Mouse (Mus musculus) intestine, postnatal 0 days (tissue): ENCODE measurements at regions not wholly inside any gene's neighbourhood (a gene's known extent, or its start where the extent isn't known, plus 50 kb on each side); places are given as distances from the start of the nearest gene placed in this dataset.

Source experiments
- ATAC-seq: fragments of 200-750 bp; cut with Nextera tagmentation; 2 replicates; pipeline ENCODE4 v1.8.0; 2017; ENCODE audit warnings: mild to moderate bottlenecking, moderate TSS enrichment, moderate library complexity
- H3K27ac ChIP-seq: fragments of 300-500 bp; sonication (generic); 2 replicates; pipeline ENCODE4 v1.5.1; 2014; ENCODE audit warnings: mild to moderate bottlenecking, low read depth, low read length, moderate library complexity
- H3K27me3 ChIP-seq: fragments of 300-500 bp; sonication (generic); replicated peaks from 2 replicates; pipeline ENCODE4 v1.6.1; 2014; ENCODE audit warnings: low read length, mixed read lengths; ENCODE audit not compliant: control insufficient read depth, insufficient read depth
- H3K36me3 ChIP-seq: fragments of 300-500 bp; sonication (generic); 2 replicates; pipeline ENCODE4 v1.6.1; 2014; ENCODE audit warnings: mild to moderate bottlenecking, moderate library complexity; ENCODE audit not compliant: control insufficient read depth, insufficient read depth
- H3K4me1 ChIP-seq: fragments of 300-500 bp; sonication (generic); replicated peaks from 2 replicates; pipeline ENCODE4 v1.6.1; 2014; ENCODE audit warnings: antibody characterized with exemption, low read length, mixed read lengths; ENCODE audit not compliant: control insufficient read depth, insufficient read depth
- H3K4me2 ChIP-seq: fragments of 300-500 bp; sonication (generic); replicated peaks from 2 replicates; pipeline ENCODE4 v1.6.1; 2014; ENCODE audit warnings: low read depth, mild to moderate bottlenecking, moderate library complexity
- H3K4me3 ChIP-seq: fragments of 300-500 bp; sonication (generic); 2 replicates; pipeline ENCODE4 v1.5.1; 2014; ENCODE audit warnings: low read depth, low read length
- H3K9ac ChIP-seq: fragments of 300-500 bp; sonication (generic); 2 replicates; pipeline ENCODE4 v1.6.1; 2014; ENCODE audit warnings: mild to moderate bottlenecking, low read depth, low read length
- H3K9me3 ChIP-seq: fragments of 300-500 bp; sonication (generic); 2 replicates; pipeline ENCODE4 v1.6.1; 2016; ENCODE audit warnings: mixed run types; ENCODE audit not compliant: control insufficient read depth
- CTCF ChIP-seq: sonication (generic); IDR thresholded peaks from 2 replicates; pipeline ENCODE4 v1.5.1; 2016; ENCODE audit warnings: low read depth, mild to moderate bottlenecking, control low read depth, antibody characterized with exemption, moderate library complexity
- WGBS: fragments of 180-500 bp; shearing (Covaris S2); extraction: QIAGEN DNeasy Blood & Tissue Kit; methylation state at CpG from one replicate; pipeline ENCODE4 v1.1.7; 2014; 5-methylcytosine and 5-hydroxymethylcytosine counted together

DNA sequence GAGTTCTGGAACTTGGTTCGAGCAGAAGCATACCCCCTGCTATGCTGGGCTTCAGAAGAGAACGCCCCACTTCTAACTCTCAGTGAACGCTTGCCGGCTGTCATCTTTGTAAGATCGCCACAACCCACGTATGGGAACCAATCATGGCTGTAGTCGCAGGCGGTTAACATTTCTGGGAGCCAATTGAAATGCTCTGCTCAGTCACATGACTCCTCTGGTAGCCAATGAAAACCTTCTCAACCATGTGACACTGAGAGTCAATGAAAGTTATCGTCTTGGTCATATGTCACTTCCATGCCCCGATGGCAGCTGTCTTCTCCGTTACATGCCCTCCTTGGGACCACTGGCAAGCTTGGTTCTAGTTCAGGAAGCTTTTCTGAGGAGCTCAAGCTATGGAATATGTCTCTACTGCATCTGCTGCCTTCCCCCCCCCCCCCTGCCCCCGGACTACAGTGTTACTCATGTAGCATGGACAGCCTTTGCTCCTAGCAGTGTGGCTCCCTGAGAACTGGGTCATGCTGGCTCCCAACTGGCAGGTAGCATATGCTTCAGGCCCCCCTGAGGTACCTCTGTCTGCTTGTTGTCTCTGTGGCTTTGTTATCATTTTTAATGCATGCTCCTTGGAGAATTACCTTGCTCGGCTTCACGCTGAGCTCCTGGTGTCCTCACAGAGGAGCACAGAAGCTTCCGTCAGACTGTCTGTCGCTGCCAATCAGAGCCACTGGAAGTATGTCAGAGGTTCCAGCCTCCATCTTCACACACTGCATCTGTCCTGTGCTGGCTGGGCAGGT, 122.3 kb upstream of the Ajap1 start:
- no peaks in the 10 kb centered on the region for H3K36me3 ChIP-seq
- WGBS, result 91% methylated on average over 16 of the region's 16 CpGs
- no peak for ATAC-seq
- no peaks in the 10 kb centered on the region for H3K4me1 ChIP-seq
- H3K9me3 ChIP-seq, result no peaks in the 10 kb centered on the region
- no peak for TF ChIP-seq CTCF
- no peak overlapping the region for H3K27ac ChIP-seq
- H3K9ac ChIP-seq, result no peak overlapping the region
- H3K4me3 ChIP-seq, result no peak overlapping the region
- no peaks in the 10 kb centered on the region for H3K27me3 ChIP-seq
- no peak overlapping the region for H3K4me2 ChIP-seq

DNA sequence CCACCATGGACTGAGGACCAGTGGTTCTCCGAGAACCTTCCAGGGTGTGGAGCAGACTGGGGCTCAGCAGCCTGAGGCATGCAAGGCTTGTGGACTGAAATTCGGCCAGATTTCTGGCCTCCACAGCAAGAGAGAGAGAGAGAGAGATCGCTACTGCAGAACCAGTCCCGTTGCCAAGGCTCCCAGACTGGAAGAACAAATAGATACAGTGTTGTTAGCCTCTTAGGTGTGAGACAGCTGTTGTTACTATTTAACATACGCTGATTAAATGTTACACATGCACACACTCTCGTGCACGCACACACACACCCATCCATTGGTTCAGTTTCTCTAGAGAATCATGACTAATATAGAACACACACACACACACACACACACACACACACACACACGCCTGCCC, 133.4 kb upstream of the Ajap1 start:
- H3K9ac ChIP-seq, result no peak overlapping the region
- no peak for ATAC-seq
- no peaks in the 10 kb centered on the region for H3K27me3 ChIP-seq
- TF ChIP-seq CTCF, result no peak
- H3K36me3 ChIP-seq, result no peaks in the 10 kb centered on the region
- no peak overlapping the region for H3K4me2 ChIP-seq
- 56% methylated on average over 8 of the region's 8 CpGs for WGBS
- no peak overlapping the region for H3K4me3 ChIP-seq
- no peak overlapping the region for H3K27ac ChIP-seq
- H3K4me1 ChIP-seq, result no peaks in the 10 kb centered on the region
- no peaks in the 10 kb centered on the region for H3K9me3 ChIP-seq

DNA sequence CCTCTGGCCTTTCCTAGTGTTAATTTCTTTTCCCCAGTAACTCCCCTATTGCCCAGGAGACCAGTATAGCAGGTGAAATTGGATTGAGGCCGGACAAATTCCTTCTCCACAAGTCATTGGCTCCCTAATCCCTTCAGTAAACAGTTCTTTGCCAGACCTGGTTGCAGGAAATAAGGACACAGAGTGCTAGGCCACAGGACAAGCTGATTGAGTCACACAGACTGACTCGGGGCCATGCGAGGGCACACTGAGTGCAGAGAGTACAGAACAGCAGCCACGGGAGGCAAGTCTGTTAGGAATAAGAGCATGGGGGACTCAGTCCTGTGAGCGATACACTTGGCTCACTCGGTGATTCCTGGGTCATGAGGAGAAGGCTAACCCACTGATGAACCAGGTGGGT, 134.3 kb upstream of the Ajap1 start:
- H3K36me3 ChIP-seq, result no peaks in the 10 kb centered on the region
- no peak for TF ChIP-seq CTCF
- no peak overlapping the region for H3K9ac ChIP-seq
- no peaks in the 10 kb centered on the region for H3K27me3 ChIP-seq
- 59% methylated on average over 6 of the region's 6 CpGs for WGBS
- H3K27ac ChIP-seq, result no peak overlapping the region
- no peaks in the 10 kb centered on the region for H3K9me3 ChIP-seq
- ATAC-seq, result no peak
- no peaks in the 10 kb centered on the region for H3K4me1 ChIP-seq
- no peak overlapping the region for H3K4me2 ChIP-seq
- H3K4me3 ChIP-seq, result no peak overlapping the region

DNA sequence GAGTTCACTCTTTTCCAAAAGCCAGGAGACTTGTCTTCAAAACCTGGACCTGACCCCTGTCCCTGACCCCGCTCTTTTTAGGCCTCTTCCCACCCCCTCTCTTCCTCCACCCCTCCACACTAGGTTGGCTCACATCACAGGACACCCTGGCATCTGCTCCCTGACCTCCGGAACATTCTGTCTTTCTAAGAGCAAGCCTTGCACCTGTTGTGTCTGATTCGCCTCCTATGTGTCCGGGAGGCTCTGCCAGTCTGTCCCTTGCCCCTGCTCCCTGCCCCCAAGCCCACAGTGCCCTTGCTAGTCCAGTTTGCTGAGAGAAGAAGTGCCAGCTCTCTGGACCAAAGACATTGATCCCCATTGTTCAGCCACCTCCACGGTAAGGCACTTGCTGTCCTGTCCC, 138.3 kb upstream of the Ajap1 start:
- Histone ChIP-seq H3K9ac (no peak overlapping the region), H3K36me3 (no peaks in the 10 kb centered on the region), H3K27ac (no peak overlapping the region), H3K4me2 (no peak overlapping the region), H3K4me1 (no peaks in the 10 kb centered on the region), H3K27me3 (no peaks in the 10 kb centered on the region), H3K4me3 (no peak overlapping the region), H3K9me3 (no peaks in the 10 kb centered on the region)
- ATAC-seq, result no peak
- TF ChIP-seq CTCF, result no peak
- WGBS, result 78% methylated on average over 5 of the region's 5 CpGs

DNA sequence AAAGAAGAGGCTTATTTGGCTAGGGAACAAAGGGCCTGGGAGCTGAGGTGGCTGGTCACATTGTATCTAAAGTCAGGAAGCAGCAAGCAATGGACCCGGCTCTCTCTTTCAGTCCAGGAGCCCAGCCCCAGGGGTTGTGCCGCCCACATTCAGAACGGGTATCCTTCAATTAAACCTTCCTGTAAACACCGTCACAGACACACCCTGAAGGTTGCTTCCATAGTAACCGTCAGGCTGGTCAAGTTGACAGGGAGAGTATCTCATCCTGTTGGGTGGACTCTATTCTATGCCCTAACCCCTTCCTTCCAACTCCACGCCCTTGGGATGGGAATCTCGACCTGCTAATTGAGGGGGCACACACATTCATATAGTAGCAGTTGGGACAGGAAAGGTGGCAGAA, 148.6 kb upstream of the Ajap1 start:
- H3K4me3 ChIP-seq, result no peak overlapping the region
- no peaks in the 10 kb centered on the region for H3K9me3 ChIP-seq
- H3K9ac ChIP-seq, result no peak overlapping the region
- H3K27me3 ChIP-seq, result no peaks in the 10 kb centered on the region
- no peak for TF ChIP-seq CTCF
- H3K4me1 ChIP-seq, result no peaks in the 10 kb centered on the region
- H3K36me3 ChIP-seq, result no peaks in the 10 kb centered on the region
- no peak for ATAC-seq
- no peak overlapping the region for H3K4me2 ChIP-seq
- H3K27ac ChIP-seq, result no peak overlapping the region
- 61% methylated on average over 7 of the region's 7 CpGs for WGBS

DNA sequence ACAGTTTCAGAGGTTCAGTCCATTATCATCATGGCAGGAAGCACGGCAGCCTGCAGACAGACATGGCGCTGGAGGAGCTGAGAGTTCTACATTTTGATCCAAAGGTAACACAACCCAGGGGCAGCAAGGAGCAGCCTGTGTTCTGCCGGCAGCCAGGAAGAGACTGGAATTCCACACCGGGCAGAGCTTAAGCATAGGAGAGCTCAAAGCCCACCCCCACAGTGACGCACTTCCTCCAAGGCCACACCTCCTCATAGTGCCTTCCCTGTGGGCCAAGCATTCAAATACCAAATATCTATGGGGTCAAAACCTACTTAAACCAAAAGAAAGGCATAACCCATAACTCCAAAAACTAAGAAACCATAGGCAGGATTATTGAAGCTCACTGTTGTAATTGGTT, 149.4 kb upstream of the Ajap1 start:
- no peak for TF ChIP-seq CTCF
- ATAC-seq, result no peak

DNA sequence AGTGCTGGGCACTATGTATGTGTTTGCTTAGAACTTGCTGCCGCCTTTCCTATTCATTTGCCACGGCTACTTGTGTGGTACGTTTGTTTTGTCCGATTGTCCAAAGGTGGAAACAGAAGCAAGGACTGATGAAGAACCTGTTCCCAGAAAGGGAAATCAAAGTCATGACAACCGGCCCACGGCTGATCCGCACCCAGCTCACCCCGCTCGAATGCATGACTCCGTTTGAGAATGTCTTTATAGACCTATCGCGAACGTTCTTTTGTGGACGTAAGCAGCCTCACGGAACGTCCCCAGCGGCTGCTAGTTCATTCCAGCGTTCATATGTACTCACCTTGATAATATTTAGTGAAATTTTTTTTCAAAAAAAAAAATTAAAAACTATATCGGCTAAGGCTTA, 149.9 kb upstream of the Ajap1 start:
- 86% methylated on average over 19 of the region's 19 CpGs for WGBS
- Histone ChIP-seq H3K4me3 (no peak overlapping the region), H3K9ac (no peak overlapping the region), H3K9me3 (no peaks in the 10 kb centered on the region), H3K27ac (no peak overlapping the region), H3K4me2 (no peak overlapping the region), H3K27me3 (no peaks in the 10 kb centered on the region), H3K36me3 (no peaks in the 10 kb centered on the region), H3K4me1 (no peaks in the 10 kb centered on the region)
- no peak for TF ChIP-seq CTCF
- ATAC-seq, result no peak

More for the DNA sequence above, 149.4 kb upstream of the Ajap1 start:
- Histone ChIP-seq H3K4me2 (no peak overlapping the region), H3K27ac (no peak overlapping the region), H3K27me3 (no peaks in the 10 kb centered on the region), H3K36me3 (no peaks in the 10 kb centered on the region), H3K4me3 (no peak overlapping the region), H3K9me3 (no peaks in the 10 kb centered on the region), H3K4me1 (no peaks in the 10 kb centered on the region), H3K9ac (no peak overlapping the region)
- WGBS, result 89% methylated on average over 5 of the region's 5 CpGs
